Mouse (Mus musculus) ES-E14 (cell line): Measurements from ENCODE around the gene Adh6b.

Experiments
- CHD2 ChIP-seq: IDR thresholded peaks from 2 replicates; pipeline ENCODE4 v1.6.1; 2014; ENCODE audit warnings: mild to moderate bottlenecking, low read depth, low read length, inconsistent platforms
- HCFC1 ChIP-seq: IDR thresholded peaks from 2 replicates; pipeline ENCODE4 v1.6.1; 2012; ENCODE audit warnings: low read length, inconsistent platforms, borderline replicate concordance; ENCODE audit not compliant: insufficient read depth
- MAFK ChIP-seq: IDR thresholded peaks from 2 replicates; pipeline ENCODE4 v1.6.1; 2014; ENCODE audit warnings: mild to moderate bottlenecking, low read depth, low read length, inconsistent platforms; ENCODE audit not compliant: insufficient read depth
- ZC3H11A ChIP-seq: IDR thresholded peaks from 2 replicates; pipeline ENCODE4 v1.6.1; 2012; ENCODE audit warnings: low read depth, mild to moderate bottlenecking, inconsistent platforms, low read length, borderline replicate concordance
- ZNF384 ChIP-seq: IDR thresholded peaks from 2 replicates; pipeline ENCODE4 v1.6.1; 2012; ENCODE audit warnings: low read depth, low read length, inconsistent platforms

DNA sequence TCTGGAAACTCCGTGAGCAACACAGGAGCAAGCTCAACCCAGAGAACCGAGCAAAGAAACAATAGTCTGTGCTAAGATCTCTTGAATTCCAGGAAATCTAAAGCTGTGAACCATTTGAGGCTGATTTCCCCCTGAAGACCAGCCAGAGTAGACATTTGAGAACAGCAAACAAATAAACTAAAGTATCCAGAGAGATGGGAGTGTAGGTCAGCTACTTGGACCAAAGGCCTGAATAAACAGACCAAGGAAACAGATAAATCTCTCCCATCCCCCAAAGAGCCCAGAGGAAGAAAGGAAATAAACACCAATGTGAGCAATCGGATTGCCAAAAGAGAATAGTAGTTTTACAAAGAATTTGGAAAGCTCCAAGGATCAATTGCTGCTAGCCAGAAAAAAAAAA, 5.5 kb downstream of the Adh6b start:
- TF ChIP-seq ZNF384 = no peak
- TF ChIP-seq MAFK = no peak
- no peak for TF ChIP-seq CHD2
- no peak for TF ChIP-seq ZC3H11A
- TF ChIP-seq HCFC1 = no peak
